Mouse (Mus musculus) midbrain, postnatal 0 days (tissue): ENCODE data around the gene Guca2a. TPM values are rescaled to one million over a fixed set of nuclear protein-coding genes. Genes with fewer than 3 reads are reported as not detected.

Experiments used
- ATAC-seq: fragments of 200-750 bp; cut with Nextera tagmentation; 2 replicates; pipeline ENCODE4 v1.8.0; 2017; ENCODE audit warnings: moderate number of reproducible peaks, mild to moderate bottlenecking, moderate TSS enrichment, moderate library complexity; ENCODE audit not compliant: low FRiP score
- DNase-seq: peaks from one replicate; pipeline ENCODE4 v3.0.0-alpha.2; 2015; ENCODE audit warnings: low spot score
- H3K27ac ChIP-seq: fragments of 300-500 bp; sonication (generic); 2 replicates; pipeline ENCODE4 v1.5.1; 2014; ENCODE audit warnings: low read depth, mild to moderate bottlenecking, low read length, mixed read lengths
- H3K27me3 ChIP-seq: fragments of 300-500 bp; sonication (generic); 2 replicates; pipeline ENCODE4 v1.6.1; 2014; ENCODE audit warnings: low read length, control low read depth, mixed read lengths; ENCODE audit not compliant: insufficient read depth
- H3K36me3 ChIP-seq: fragments of 300-500 bp; sonication (generic); 2 replicates; pipeline ENCODE4 v1.6.1; 2014; ENCODE audit warnings: low read length, control low read depth, mixed read lengths; ENCODE audit not compliant: insufficient read depth
- H3K4me1 ChIP-seq: fragments of 300-500 bp; sonication (generic); 2 replicates; pipeline ENCODE4 v1.6.1; 2014; ENCODE audit warnings: mild to moderate bottlenecking, control low read depth, antibody characterized with exemption, low read length, mixed read lengths; ENCODE audit not compliant: insufficient read depth
- H3K4me2 ChIP-seq: fragments of 300-500 bp; sonication (generic); 2 replicates; pipeline ENCODE4 v1.6.1; 2014; ENCODE audit warnings: low read depth, mild to moderate bottlenecking, low read length, mixed read lengths; ENCODE audit not compliant: poor library complexity, severe bottlenecking
- H3K4me3 ChIP-seq: fragments of 300-500 bp; sonication (generic); 2 replicates; pipeline ENCODE4 v1.5.1; 2014; ENCODE audit warnings: low read depth, mild to moderate bottlenecking, low read length, moderate library complexity
- H3K9ac ChIP-seq: fragments of 300-500 bp; sonication (generic); replicated peaks from 2 replicates; pipeline ENCODE4 v1.6.1; 2014; ENCODE audit warnings: mild to moderate bottlenecking, low read length, moderate library complexity, mixed read lengths; ENCODE audit not compliant: poor library complexity, severe bottlenecking
- H3K9me3 ChIP-seq: fragments of 300-500 bp; sonication (generic); 2 replicates; pipeline ENCODE4 v1.6.1; 2016; ENCODE audit warnings: low read length, control low read depth
- CTCF ChIP-seq: IDR thresholded peaks from 2 replicates; pipeline ENCODE4 v1.5.1; 2016; ENCODE audit warnings: antibody characterized with exemption, mild to moderate bottlenecking
- WGBS: fragments of 180-500 bp; shearing (Covaris S2); extraction: QIAGEN DNeasy Blood & Tissue Kit; methylation state at CpG from one replicate; pipeline ENCODE4 v1.1.7; 2014; 5-methylcytosine and 5-hydroxymethylcytosine counted together
- polyA plus RNA-seq: library from polyadenylated mRNA; unstranded; fragments of >200 nt; fragmentation: Nextera tagmentation; extraction: Ambion mirVana; gene quantifications from 2 replicates; pipeline ENCODE4 v1.2.1, GENCODE M21; 2015
- total RNA-seq: library from RNA; depleted of rRNA; stranded (reverse); fragments of >200 nt; gene quantifications from 2 replicates; pipeline ENCODE4 v1.2.3, GENCODE M21; 2014

Guca2a gene
- total and polyA plus RNA-seq, 2 experiments from 2014 or later, result not detected

DNA sequence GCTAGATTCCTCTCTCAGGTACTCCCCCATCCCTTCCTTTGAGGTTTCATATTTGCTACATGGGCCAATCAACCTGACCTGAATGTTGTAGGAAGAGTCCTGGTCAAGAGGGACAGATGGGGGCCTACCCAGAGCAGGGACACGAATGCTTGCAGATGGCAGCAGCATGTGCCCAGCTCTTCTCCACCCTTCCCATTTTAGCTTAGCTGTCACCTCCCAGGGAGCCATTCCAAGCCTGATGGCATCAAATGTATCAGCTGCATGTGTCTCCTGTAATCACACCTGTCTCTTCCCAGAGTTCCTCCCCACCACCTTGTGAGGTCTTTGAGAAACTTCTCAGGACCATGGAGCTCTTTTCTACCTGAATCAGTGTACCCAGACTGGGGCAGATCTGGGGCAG is 19.5 kb downstream of the Guca2a start:
- no peak overlapping the region for H3K27ac ChIP-seq
- DNase-seq (no peak), ATAC-seq (no peak)
- 67% methylated on average over 1 of the region's 1 CpGs for WGBS
- no peak overlapping the region for H3K9ac ChIP-seq
- H3K4me3 ChIP-seq, result no peak overlapping the region
- no peaks in the 10 kb centered on the region for H3K4me1 ChIP-seq
- no peak overlapping the region for H3K4me2 ChIP-seq
- no peaks in the 10 kb centered on the region for H3K36me3 ChIP-seq
- 0 out of 2 replicates have a peak, but pooled peaks cover 8% of the 10 kb centered on the region for H3K9me3 ChIP-seq
- TF ChIP-seq CTCF, result no peak
- H3K27me3 ChIP-seq, result no peaks in the 10 kb centered on the region

DNA sequence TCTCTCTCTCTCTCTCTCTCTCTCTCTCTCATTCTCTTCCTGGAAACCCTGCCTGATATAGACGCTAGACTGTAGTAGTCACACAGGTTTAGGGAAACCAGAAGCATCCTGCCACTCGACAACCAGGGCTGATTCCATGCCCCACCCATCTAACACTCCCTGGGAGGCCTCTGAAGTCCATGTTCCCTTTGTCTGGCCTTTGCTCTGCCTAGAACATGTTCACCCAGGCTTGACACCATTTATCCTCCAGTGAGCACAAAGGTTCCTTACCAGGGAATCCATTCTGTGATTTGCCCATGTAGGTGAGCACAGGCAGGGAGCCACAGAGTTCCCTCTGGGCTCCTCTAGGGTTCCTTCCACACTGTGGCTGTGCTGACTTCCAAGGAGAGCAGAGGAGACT is 20.7 kb downstream of the Guca2a start:
- Histone ChIP-seq H3K4me2 (no peak overlapping the region), H3K9ac (no peak overlapping the region), H3K36me3 (no peaks in the 10 kb centered on the region), H3K4me3 (no peak overlapping the region), H3K27ac (no peak overlapping the region), H3K4me1 (no peaks in the 10 kb centered on the region), H3K9me3 (0 out of 2 replicates have a peak, but pooled peaks cover 4% of the 10 kb centered on the region), H3K27me3 (no peaks in the 10 kb centered on the region)
- 31% methylated on average over 1 of the region's 2 CpGs for WGBS
- no peak for ATAC-seq
- no peak for DNase-seq
- TF ChIP-seq CTCF, result no peak

DNA sequence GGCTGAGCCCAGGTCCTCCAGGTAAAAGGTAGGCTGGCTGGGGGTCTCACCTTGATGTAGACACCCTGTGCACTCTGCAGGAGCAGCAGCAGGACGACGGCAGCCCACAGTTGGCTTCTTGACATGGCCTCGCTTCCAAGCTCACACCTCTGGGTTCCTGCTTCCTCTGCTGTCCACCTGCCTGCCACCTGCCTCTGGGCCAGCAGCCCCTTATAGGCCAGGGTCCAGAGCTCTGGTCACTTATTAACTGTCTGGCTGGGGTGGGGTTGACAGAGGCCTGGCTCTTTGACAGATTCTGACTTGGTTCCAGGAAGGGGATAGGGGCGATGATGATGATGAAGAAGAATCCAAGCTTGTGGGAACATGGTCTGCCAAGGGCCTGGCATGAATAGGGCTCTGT is 21.2 kb downstream of the Guca2a start, which contains the start of gene Guca2b:
Gene Guca2b, minus strand, starts transcription at position 224 of the 400 bp plus-strand sequence.
- 86% methylated on average over 4 of the region's 4 CpGs for WGBS
- no peak for TF ChIP-seq CTCF
- DNase-seq, result no peak
- ATAC-seq, result no peak
- Histone ChIP-seq H3K4me2 (no peak within 1 kb of the TSS), H3K27ac (no peak within 1 kb of the TSS), H3K27me3 (no peaks in the 10 kb centered on the region), H3K36me3 (no peaks in the 10 kb centered on the region), H3K9ac (no peak within 1 kb of the TSS), H3K4me1 (no peaks in the 10 kb centered on the region), H3K4me3 (no peak within 1 kb of the TSS), H3K9me3 (no peaks in the 10 kb centered on the region)

DNA sequence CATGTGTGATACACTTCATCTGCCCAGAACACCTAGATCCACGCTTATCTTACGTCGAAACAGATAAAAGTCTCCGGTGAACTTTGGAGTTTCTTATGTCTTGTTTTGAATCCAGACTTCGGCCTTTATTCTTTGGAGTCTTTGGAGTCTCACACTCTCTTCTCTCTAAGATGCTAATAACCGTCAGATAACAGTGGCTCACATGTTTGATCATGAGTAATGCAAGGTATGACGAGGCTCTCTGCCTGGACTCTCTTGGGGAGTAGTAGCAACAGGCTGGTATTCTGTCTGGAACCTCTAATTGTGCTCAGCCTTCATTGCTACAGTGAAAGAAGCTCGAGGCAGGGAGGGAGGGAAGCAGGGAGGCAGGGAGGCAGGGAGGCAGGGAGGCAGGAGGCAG is 22.5 kb downstream of the Guca2a start:
- Histone ChIP-seq H3K4me3 (no peak overlapping the region), H3K4me1 (no peaks in the 10 kb centered on the region), H3K4me2 (no peak overlapping the region), H3K9ac (no peak overlapping the region), H3K27ac (no peak overlapping the region), H3K27me3 (no peaks in the 10 kb centered on the region), H3K9me3 (no peaks in the 10 kb centered on the region), H3K36me3 (no peaks in the 10 kb centered on the region)
- no peak for TF ChIP-seq CTCF
- no peak for DNase-seq
- WGBS, result 82% methylated on average over 8 of the region's 8 CpGs
- ATAC-seq, result no peak

DNA sequence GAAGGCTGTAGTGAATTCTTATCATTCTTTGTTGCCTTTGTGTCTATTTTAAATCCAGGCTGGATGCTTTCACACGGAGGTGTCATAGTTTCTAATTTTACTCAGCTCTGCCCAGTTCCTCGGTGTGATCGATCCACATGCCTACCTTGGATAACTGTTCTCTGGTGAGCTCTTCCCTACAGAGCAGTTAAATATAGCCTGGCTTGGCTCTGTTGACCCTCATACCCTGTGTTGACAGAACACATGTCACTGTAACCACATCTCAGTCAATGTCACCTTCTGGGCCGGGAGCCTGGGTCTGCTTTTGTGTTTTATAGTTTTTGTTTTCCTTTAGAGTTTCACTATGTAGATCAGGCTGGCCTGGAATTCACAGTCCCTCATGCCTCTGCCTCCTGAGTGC is 24.6 kb downstream of the Guca2a start:
- H3K27me3 ChIP-seq, result no peaks in the 10 kb centered on the region
- H3K9me3 ChIP-seq, result no peaks in the 10 kb centered on the region
- no peak overlapping the region for H3K4me2 ChIP-seq
- H3K27ac ChIP-seq, result no peak overlapping the region
- no peak for TF ChIP-seq CTCF
- DNase-seq (no peak), ATAC-seq (no peak)
- no peak overlapping the region for H3K4me3 ChIP-seq
- 69% methylated on average over 4 of the region's 4 CpGs for WGBS
- no peaks in the 10 kb centered on the region for H3K4me1 ChIP-seq
- H3K9ac ChIP-seq, result no peak overlapping the region
- H3K36me3 ChIP-seq, result no peaks in the 10 kb centered on the region

DNA sequence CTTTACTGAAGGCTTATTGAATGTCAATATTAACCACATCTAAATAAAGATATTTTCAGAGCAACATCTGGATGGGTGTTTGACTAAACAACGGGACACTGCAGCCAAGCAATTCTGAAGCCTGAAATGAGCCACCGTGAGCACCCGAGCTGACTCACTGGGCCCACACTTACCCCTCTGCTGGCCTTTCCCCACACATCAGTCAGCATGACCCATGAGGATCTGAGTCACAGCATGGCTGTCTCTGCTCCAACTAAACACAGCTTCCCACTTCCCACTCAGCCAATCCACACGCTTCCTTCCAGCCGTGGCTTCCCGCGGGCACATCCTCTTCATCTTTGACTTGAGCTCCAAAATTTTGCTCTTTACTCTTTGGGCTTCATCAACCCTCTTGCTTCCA is 25.5 kb downstream of the Guca2a start:
- H3K9ac ChIP-seq, result no peak overlapping the region
- no peak overlapping the region for H3K27ac ChIP-seq
- no peaks in the 10 kb centered on the region for H3K27me3 ChIP-seq
- no peaks in the 10 kb centered on the region for H3K4me1 ChIP-seq
- no peaks in the 10 kb centered on the region for H3K9me3 ChIP-seq
- H3K4me3 ChIP-seq, result no peak overlapping the region
- DNase-seq, result no peak
- TF ChIP-seq CTCF, result no peak
- no peak for ATAC-seq
- H3K36me3 ChIP-seq, result no peaks in the 10 kb centered on the region
- no peak overlapping the region for H3K4me2 ChIP-seq
- WGBS, result 85% methylated on average over 7 of the region's 7 CpGs
